Mouse (Mus musculus) liver, embryonic 11.5 days (tissue): ENCODE results near the gene Xrcc1. TPM values are rescaled to one million over a fixed set of nuclear protein-coding genes. Genes with fewer than 3 reads are reported as not detected.
"Not testable (repeated sequence)": the region's sequence is repeated elsewhere in the genome, so short reads cannot be mapped to it uniquely, and the experiment has no call there.

ENCODE experiments used
- ATAC-seq: fragments of 200-750 bp; cut with Nextera tagmentation; replicated peaks from 2 replicates; pipeline ENCODE4 v1.8.0; 2017; ENCODE audit warnings: moderate number of reproducible peaks, mild to moderate bottlenecking, moderate TSS enrichment, moderate library complexity; ENCODE audit not compliant: low FRiP score
- DNase-seq: peaks from one replicate; pipeline ENCODE4 v3.0.0-alpha.2; 2017; ENCODE audit warnings: low spot score
- H3K27ac ChIP-seq: fragments of 300-500 bp; sonication (generic); 2 replicates; pipeline ENCODE4 v1.5.1; 2014; ENCODE audit warnings: mild to moderate bottlenecking, low read depth, low read length, control low read depth
- H3K27me3 ChIP-seq: fragments of 300-500 bp; sonication (generic); replicated peaks from 2 replicates; pipeline ENCODE4 v1.6.1; 2014; ENCODE audit warnings: low read length, mixed read lengths; ENCODE audit not compliant: control insufficient read depth, insufficient read depth
- H3K36me3 ChIP-seq: fragments of 300-500 bp; sonication (generic); 2 replicates; pipeline ENCODE4 v1.6.1; 2014; ENCODE audit warnings: mild to moderate bottlenecking, low read length, moderate library complexity, mixed read lengths; ENCODE audit not compliant: control insufficient read depth, insufficient read depth
- H3K4me1 ChIP-seq: fragments of 300-500 bp; sonication (generic); replicated peaks from 2 replicates; pipeline ENCODE4 v1.6.1; 2014; ENCODE audit warnings: low read length, mixed read lengths; ENCODE audit not compliant: control insufficient read depth, insufficient read depth
- H3K4me2 ChIP-seq: fragments of 300-500 bp; sonication (generic); 2 replicates; pipeline ENCODE4 v1.6.1; 2014; ENCODE audit warnings: mild to moderate bottlenecking, control low read depth, moderate library complexity
- H3K4me3 ChIP-seq: fragments of 300-500 bp; sonication (generic); 2 replicates; pipeline ENCODE4 v1.5.1; 2014; ENCODE audit warnings: low read depth, low read length, control low read depth
- H3K9ac ChIP-seq: fragments of 300-500 bp; sonication (generic); 2 replicates; pipeline ENCODE4 v1.6.1; 2014; ENCODE audit warnings: low read depth, low read length, control low read depth
- H3K9me3 ChIP-seq: fragments of 300-500 bp; sonication (generic); 2 replicates; pipeline ENCODE4 v1.6.1; 2016; ENCODE audit warnings: low read length, inconsistent platforms, mixed read lengths; ENCODE audit not compliant: control insufficient read depth
- WGBS: fragments of 180-500 bp; shearing (Covaris S2); extraction: QIAGEN DNeasy Blood & Tissue Kit; methylation state at CpG from one replicate; pipeline ENCODE4 v1.1.7; 2014; 5-methylcytosine and 5-hydroxymethylcytosine counted together
- polyA plus RNA-seq: library from polyadenylated mRNA; unstranded; fragments of >200 nt; fragmentation: Nextera tagmentation; extraction: Ambion mirVana; gene quantifications from 2 replicates; pipeline ENCODE4 v1.2.1, GENCODE M21; 2014

The Xrcc1 gene
- polyA plus RNA-seq, 1 experiment from 2014 or later: 102 TPM

DNA sequence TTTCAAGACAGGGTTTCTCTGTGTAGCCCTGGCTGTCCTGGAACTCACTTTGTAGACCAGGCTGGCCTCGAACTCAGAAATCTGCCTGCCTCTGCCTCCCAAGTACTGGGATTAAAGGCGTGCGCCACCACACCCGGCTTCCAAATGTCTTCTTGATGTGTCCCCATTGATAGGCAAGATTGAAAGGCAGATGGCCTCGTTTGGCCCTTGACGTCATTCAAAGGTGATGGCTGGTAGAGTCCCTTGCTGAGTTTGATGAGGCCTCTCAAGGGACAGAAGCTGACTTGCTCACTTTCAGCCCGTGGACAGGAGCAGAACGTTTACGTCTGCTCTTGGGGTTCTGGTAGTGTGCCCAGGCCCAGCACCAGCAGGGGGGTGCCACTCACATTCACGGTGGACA lies 26.0 kb upstream of the Xrcc1 start:
- not testable (repeated sequence) for H3K4me1 ChIP-seq, H3K4me2 ChIP-seq, H3K36me3 ChIP-seq, H3K9ac ChIP-seq, H3K27ac ChIP-seq, ATAC-seq, H3K9me3 ChIP-seq, H3K27me3 ChIP-seq, H3K4me3 ChIP-seq, DNase-seq
- WGBS: 88% methylated on average over 10 of the region's 10 CpGs

DNA sequence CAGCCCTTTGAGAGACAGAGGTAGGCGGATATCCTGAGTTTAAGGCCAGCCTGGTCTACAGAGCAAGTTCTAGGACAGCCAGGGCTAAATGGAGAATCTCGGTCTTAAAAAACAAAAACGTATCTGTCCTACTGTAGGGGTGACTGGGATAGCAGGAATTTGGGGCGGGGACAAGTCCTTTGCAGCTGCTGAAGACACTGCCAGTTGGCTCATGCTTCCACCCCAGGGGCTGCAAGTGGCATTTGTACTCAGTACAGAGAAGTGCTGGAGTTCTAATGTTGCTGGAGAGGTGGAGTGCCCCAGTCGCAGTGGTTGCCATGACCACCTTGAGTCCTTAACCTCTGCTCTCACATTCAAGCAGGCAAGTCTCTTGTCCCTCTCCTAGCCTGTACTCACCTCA lies 23.3 kb upstream of the Xrcc1 start:
- ATAC-seq (no peak), DNase-seq (no peak)
- H3K4me3 ChIP-seq: no peak overlapping the region
- no peaks in the 10 kb centered on the region for H3K36me3 ChIP-seq
- no peak overlapping the region for H3K27ac ChIP-seq
- no peak overlapping the region for H3K9ac ChIP-seq
- no peak overlapping the region for H3K4me2 ChIP-seq
- H3K4me1 ChIP-seq: no peaks in the 10 kb centered on the region
- H3K27me3 ChIP-seq: no peaks in the 10 kb centered on the region
- no peaks in the 10 kb centered on the region for H3K9me3 ChIP-seq
- WGBS: 54% methylated on average over 5 of the region's 5 CpGs

DNA sequence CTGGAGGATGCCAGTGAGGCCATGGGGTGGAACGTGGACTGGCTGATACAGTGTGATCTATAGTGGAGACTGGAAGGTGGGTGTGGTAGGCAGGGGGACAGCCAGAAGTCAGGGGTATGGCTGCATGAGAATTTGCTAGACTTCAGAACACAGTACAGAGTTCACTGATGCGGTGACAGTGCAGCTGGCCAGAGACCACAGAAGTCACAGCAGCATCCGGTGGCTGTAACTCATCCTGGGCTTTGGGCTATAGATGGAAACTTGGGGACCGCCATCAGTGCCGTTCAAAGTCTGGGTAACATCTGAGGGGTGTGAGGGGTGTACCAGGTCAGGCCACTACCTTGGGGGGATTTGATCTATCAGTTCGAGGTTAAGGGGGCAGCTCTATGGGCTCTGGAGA lies 22.4 kb upstream of the Xrcc1 start:
- no peaks in the 10 kb centered on the region for H3K9me3 ChIP-seq
- no peak for DNase-seq
- no peak overlapping the region for H3K4me2 ChIP-seq
- H3K27me3 ChIP-seq: no peaks in the 10 kb centered on the region
- ATAC-seq: no peak
- H3K4me3 ChIP-seq: no peak overlapping the region
- 78% methylated on average over 6 of the region's 6 CpGs for WGBS
- H3K36me3 ChIP-seq: no peaks in the 10 kb centered on the region
- H3K27ac ChIP-seq: no peak overlapping the region
- no peak overlapping the region for H3K9ac ChIP-seq
- no peaks in the 10 kb centered on the region for H3K4me1 ChIP-seq

DNA sequence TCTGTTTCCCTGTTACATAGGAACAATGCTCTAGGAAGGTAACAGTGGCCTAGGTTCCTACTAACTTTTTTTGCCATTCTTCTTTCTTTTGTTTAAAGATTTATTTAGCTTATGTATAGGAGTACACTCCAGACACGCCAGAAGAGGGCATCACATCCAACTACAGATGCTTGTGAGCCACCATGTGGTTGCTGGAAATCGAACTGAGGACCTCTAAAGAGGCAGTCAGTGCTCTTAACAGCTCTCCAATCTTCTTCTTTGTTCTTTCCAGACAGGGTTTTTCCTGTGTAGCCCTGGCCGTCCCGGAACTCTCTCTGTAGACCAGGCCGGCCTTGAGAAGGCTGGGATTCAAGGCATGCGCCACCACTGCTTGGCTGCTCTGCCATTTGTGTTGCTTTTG lies 21.1 kb upstream of the Xrcc1 start:
- Histone ChIP-seq H3K4me1 (peaks cover 7% of the 10 kb centered on the region), H3K9me3 (no peaks in the 10 kb centered on the region), H3K27ac (no peak overlapping the region), H3K36me3 (no peaks in the 10 kb centered on the region), H3K4me3 (no peak overlapping the region), H3K27me3 (no peaks in the 10 kb centered on the region), H3K4me2 (no peak overlapping the region), H3K9ac (no peak overlapping the region)
- ATAC-seq (no peak), DNase-seq (no peak)
- WGBS: 80% methylated on average over 6 of the region's 6 CpGs

DNA sequence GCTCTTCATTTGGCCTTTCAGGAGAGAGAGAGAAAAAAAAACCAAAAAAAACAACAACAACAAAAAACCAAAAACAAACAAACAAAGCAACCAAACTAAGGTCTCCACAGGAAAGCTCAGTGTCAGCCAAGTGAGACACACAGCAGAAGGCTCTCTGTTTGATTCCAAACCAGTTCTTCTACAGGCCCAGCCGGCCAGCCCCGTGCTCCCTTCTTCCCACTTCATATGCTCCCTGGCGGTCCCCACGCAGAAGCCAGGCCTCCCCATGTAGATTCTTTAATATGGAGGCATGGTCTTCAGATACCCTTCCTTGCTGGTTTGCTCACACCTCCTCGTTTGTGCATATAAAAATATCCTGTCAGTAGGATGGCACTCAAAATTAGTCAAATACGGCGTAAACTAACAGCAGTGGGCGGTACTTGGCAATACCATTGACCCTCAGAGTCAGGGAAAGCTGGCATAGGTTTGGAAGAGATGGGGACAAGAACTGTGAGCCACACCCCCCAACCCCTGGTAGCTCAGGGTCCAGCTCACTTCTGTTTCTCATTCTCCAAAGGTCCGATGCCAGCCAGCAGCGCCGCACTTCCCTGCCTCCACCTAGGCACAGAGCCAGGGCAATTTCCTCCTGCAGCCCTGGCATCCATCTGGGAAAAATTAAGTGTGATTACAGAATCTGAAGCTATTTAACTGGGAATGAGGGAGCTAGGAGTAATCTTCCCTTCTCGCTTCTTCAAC lies 20.2 kb upstream of the Xrcc1 start:
- Histone ChIP-seq H3K4me1 (peaks cover 7% of the 10 kb centered on the region), H3K9ac (no peak overlapping the region), H3K27me3 (no peaks in the 10 kb centered on the region), H3K9me3 (no peaks in the 10 kb centered on the region), H3K4me3 (no peak overlapping the region), H3K4me2 (no peak overlapping the region), H3K27ac (no peak overlapping the region), H3K36me3 (no peaks in the 10 kb centered on the region)
- no peak for ATAC-seq
- WGBS: 86% methylated on average over 12 of the region's 12 CpGs
- DNase-seq: no peak

DNA sequence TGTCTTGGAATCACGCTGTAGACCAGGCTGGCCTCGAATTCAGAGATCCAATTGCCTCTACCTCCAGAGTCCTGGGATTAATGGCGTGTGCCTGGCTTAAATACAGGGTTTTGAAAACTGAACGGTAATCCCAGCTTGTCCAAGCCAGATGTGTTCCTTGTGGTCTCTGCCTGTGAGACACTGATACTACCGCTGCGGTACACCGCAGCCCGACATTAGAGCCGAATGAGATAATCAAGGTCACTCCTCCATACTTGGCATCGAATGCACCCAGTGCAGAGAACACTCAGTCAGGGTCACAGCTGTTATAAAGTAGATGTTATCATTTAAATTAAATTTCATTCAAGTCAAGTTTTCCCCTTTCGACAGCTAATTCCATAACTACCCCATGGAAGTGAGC lies 17.2 kb upstream of the Xrcc1 start:
- Histone ChIP-seq H3K4me2 (peak overlapping the region; percentile 96; the same call in 1 of the 2 replicates), H3K27me3 (peaks cover 8% of the 10 kb centered on the region), H3K4me3 (no peak overlapping the region), H3K9ac (no peak overlapping the region), H3K9me3 (no peaks in the 10 kb centered on the region), H3K4me1 (peaks cover 15% of the 10 kb centered on the region), H3K36me3 (peaks cover 6% of the 10 kb centered on the region), H3K27ac (no peak overlapping the region)
- DNase-seq (no peak), ATAC-seq (no peak)
- WGBS: 89% methylated on average over 11 of the region's 11 CpGs

DNA sequence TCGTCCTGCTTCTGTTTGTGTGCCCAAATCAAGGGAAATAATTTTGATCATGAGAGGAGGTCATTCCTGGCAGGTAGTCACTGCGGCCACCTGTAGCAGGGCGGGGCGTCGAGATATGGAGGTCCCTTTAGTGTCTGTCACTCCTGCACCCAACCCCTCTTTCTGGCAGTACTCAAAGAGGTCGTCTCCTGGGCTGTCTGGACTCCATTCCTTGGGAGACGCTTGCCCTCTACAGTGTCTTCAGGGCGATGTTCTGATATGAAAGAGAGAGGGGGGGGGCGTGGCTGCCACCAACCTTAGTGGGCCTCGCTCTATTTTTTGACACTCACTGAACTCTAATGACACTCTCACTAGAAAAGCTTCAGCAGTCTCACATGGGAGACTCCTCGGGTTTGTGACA lies 16.5 kb upstream of the Xrcc1 start:
- Histone ChIP-seq H3K27me3 (peaks cover 13% of the 10 kb centered on the region), H3K27ac (peak overlapping the region; percentile 71; the same call in 1 of the 2 replicates), H3K4me2 (peak overlapping the region; percentile 96), H3K9ac (peak overlapping the region; percentile 77), H3K4me3 (peak overlapping the region; percentile 67), H3K4me1 (peaks cover 15% of the 10 kb centered on the region), H3K36me3 (peaks cover 9% of the 10 kb centered on the region), H3K9me3 (no peaks in the 10 kb centered on the region)
- no peak for DNase-seq
- 49% methylated on average over 11 of the region's 11 CpGs for WGBS
- no peak for ATAC-seq

DNA sequence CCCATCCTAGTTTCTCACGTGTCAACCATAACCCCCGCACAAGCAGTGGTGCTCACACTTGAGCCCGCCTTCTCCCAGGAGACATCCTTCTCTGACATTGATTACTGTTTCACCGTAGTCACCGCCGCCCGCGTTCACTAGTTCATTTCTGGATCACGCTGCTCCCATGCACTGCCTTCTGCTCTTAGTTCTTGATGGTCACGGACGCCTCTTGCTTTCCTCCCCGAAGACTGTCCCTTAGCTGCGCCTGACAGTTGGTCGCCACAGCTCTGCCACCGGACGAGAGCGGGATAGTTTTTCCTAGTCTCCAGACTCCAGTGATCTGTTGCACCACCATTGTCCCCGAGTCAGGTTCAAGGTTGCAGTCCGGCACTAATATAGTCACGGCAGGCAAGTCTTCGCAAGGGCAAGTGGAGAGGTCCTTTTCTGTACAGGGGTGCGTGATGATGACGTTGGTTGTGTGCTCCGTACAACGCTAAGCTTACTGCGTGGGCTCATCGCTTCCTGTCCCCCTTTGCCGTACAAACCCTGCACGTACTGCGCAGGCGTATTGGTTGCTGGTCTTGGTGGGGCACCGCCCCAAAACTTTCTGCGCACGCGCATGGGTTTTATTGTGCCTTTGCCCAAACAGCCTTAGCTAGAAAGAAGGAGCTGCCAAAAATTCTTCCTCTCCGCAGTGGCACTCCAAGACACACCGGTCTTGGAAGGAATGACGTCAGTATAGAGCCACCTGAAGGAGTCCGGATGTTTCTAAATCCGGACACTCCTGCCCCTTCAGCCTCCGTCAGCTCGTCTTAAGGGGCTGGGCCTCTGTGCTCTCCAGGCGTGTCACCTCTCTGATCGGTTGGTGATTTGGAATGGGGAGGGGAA lies 15.8 kb upstream of the Xrcc1 start, which contains the start of gene Irgq:
Irgq (plus strand) TSS at position 628 of the 870 bp plus-strand sequence.
- DNase-seq: peak; percentile 95
- Histone ChIP-seq H3K4me1 (peaks cover 15% of the 10 kb centered on the region), H3K36me3 (peaks cover 9% of the 10 kb centered on the region), H3K4me2 (peak within 1 kb of the TSS; percentile 96), H3K9me3 (no peaks in the 10 kb centered on the region), H3K4me3 (peak within 1 kb of the TSS; percentile 67), H3K27me3 (peaks cover 13% of the 10 kb centered on the region), H3K9ac (peak within 1 kb of the TSS; percentile 80), H3K27ac (peak within 1 kb of the TSS; percentile 71)
- under 1% methylated on average over 44 of the region's 44 CpGs for WGBS
- ATAC-seq: peak; percentile 93
